In genomic region chr1:128649490-128650178, GRCm38 (mm10) we compare ENCODE assay signal across 12 mouse cellular contexts. TPM values are rescaled to one million over a fixed set of nuclear protein-coding genes. Genes with fewer than 3 reads are reported as not detected.
A peak's percentile ranks its signal among the peaks of the same experiment; 100 is the strongest.
DNase-seq lines count a peak whose midpoint lies in the region; ATAC-seq and TF ChIP-seq lines count a peak whose summit lies in the region.
"Had no signal": no experiment of that assay in that cellular context is flagged by ENCODE, and none has a peak within 500 bp of the region (broad histone marks: within the 10 kb centered on the region; RNA-seq: fewer than 3 reads in every experiment).

No protein-coding gene starts in this region.

- no peaks in the 10 kb centered on the region for H3K27me3 ChIP-seq in lung, embryonic 14.5 days (ENCODE audit: insufficient read depth, low read length)
- H3K27me3 ChIP-seq in hindbrain, embryonic 11.5 days (ENCODE audit: control insufficient read depth, insufficient read depth, low read length), result no peaks in the 10 kb centered on the region
- no peaks in the 10 kb centered on the region for H3K27me3 ChIP-seq in neural tube, embryonic 13.5 days
- no peaks in the 10 kb centered on the region for H3K27me3 ChIP-seq in thymus, adult 2 months (ENCODE audit: control insufficient read depth, insufficient read depth, low read length)
- H3K27me3 ChIP-seq: CH12.LX; limb, embryonic 15.5 days had no signal

- no peak overlapping the region for H3K9ac ChIP-seq in lung, embryonic 14.5 days
- no peak overlapping the region for H3K9ac ChIP-seq in hindbrain, embryonic 11.5 days (ENCODE audit: low read depth, low read length)
- no peak overlapping the region for H3K9ac ChIP-seq in neural tube, embryonic 13.5 days
- H3K9ac ChIP-seq: limb, embryonic 15.5 days had no signal

- H3K4me1 ChIP-seq in lung, embryonic 14.5 days (ENCODE audit: insufficient read depth), result peaks cover 9% of the 10 kb centered on the region; the same call in 1 of the 2 replicates
- H3K4me1 ChIP-seq in hindbrain, embryonic 11.5 days (replicated peaks; ENCODE audit: control insufficient read depth, insufficient read depth, low read length), result no peaks in the 10 kb centered on the region
- peaks cover 11% of the 10 kb centered on the region; the same call in 1 of the 2 replicates for H3K4me1 ChIP-seq in neural tube, embryonic 13.5 days (replicated peaks)
- H3K4me1 ChIP-seq in thymus, adult 2 months (replicated peaks; ENCODE audit: control insufficient read depth, insufficient read depth, low read length), result 0 out of 2 replicates have a peak, but pooled peaks cover 3% of the 10 kb centered on the region
- H3K4me1 ChIP-seq: limb, embryonic 15.5 days had no signal

- no peak for TF ChIP-seq CTCF in lung, embryonic 14.5 days (IDR thresholded peaks at IDR 0.05; ENCODE audit: low read depth)
- TF ChIP-seq CTCF in thymus, adult 2 months (IDR thresholded peaks at IDR 0.05; ENCODE audit: borderline replicate concordance, control insufficient read depth, extremely low read depth, insufficient read depth, low read length, poor library complexity), result no peak

- H3K4me3 ChIP-seq in lung, embryonic 14.5 days (ENCODE audit: low read depth, low read length), result no peak overlapping the region
- H3K4me3 ChIP-seq in hindbrain, embryonic 11.5 days (ENCODE audit: low read depth, low read length), result no peak overlapping the region
- no peak overlapping the region for H3K4me3 ChIP-seq in neural tube, embryonic 13.5 days
- H3K4me3 ChIP-seq in thymus, adult 2 months (ENCODE audit: control insufficient read depth, insufficient read depth, low read length), result no peak overlapping the region
- H3K4me3 ChIP-seq: limb, embryonic 15.5 days had no signal

- peak overlapping the region; percentile 76 for H3K27ac ChIP-seq in lung, embryonic 14.5 days (ENCODE audit: low read depth)
- no peak overlapping the region for H3K27ac ChIP-seq in hindbrain, embryonic 11.5 days (ENCODE audit: low read depth, low read length)
- no peak overlapping the region for H3K27ac ChIP-seq in neural tube, embryonic 13.5 days (replicated peaks)
- no peak overlapping the region for H3K27ac ChIP-seq in thymus, adult 2 months (ENCODE audit: control insufficient read depth, insufficient read depth, low read length)
- H3K27ac ChIP-seq: limb, embryonic 15.5 days had no signal

- H3K36me3 ChIP-seq in lung, embryonic 14.5 days (ENCODE audit: insufficient read depth), result no peaks in the 10 kb centered on the region
- H3K36me3 ChIP-seq in hindbrain, embryonic 11.5 days (ENCODE audit: control insufficient read depth, insufficient read depth, low read length), result no peaks in the 10 kb centered on the region
- no peaks in the 10 kb centered on the region for H3K36me3 ChIP-seq in neural tube, embryonic 13.5 days
- H3K36me3 ChIP-seq in thymus, adult 2 months (ENCODE audit: control insufficient read depth, insufficient read depth, low read length), result no peaks in the 10 kb centered on the region
- H3K36me3 ChIP-seq: limb, embryonic 15.5 days had no signal

- ATAC-seq in lung, embryonic 14.5 days (ENCODE audit: insufficient read depth), result peak; percentile 42
- ATAC-seq in hindbrain, embryonic 11.5 days (ENCODE audit: low FRiP score), result peak; percentile 60; the same call in 1 of the 2 replicates
- ATAC-seq in neural tube, embryonic 13.5 days (ENCODE audit: low read depth), result peak; percentile 66

- WGBS in lung, embryonic 14.5 days, result 54% methylated on average over 13 of the region's 13 CpGs
- WGBS in hindbrain, embryonic 11.5 days, result 28% methylated on average over 13 of the region's 13 CpGs
- 30% methylated on average over 13 of the region's 13 CpGs for WGBS in neural tube, embryonic 13.5 days
- 98% methylated on average over 13 of the region's 13 CpGs for WGBS in thymus, adult 2 months

- peak; percentile 70 for DNase-seq in lung, embryonic 14.5 days
- no peak for DNase-seq in lung, postnatal 4 days
- peak; percentile 80 for DNase-seq in fat pad, adult 2 months (ENCODE audit: extremely low read depth, low read depth, low spot score)
- DNase-seq in hindbrain, embryonic 11.5 days (ENCODE audit: low spot score), result peak; percentile 51
- DNase-seq in thymus, postnatal 10 days (ENCODE audit: low spot score in 2 of 2), result no peak
- no peak for DNase-seq in layer of hippocampus, postnatal 25 days (ENCODE audit: extremely low spot score in 1 of 2, low spot score in 1 of 2)
- DNase-seq in thymus, adult 2 months, result no peak
- DNase-seq: cerebellum, adult 9-11 months; layer of hippocampus, adult 9-11 months had no signal

- no peak overlapping the region for H3K4me2 ChIP-seq in lung, embryonic 14.5 days
- H3K4me2 ChIP-seq in hindbrain, embryonic 11.5 days (replicated peaks; ENCODE audit: low read depth, low read length), result no peak overlapping the region
- H3K4me2 ChIP-seq in neural tube, embryonic 13.5 days, result no peak overlapping the region
- H3K4me2 ChIP-seq: limb, embryonic 15.5 days had no signal

- TF ChIP-seq POLR2A in thymus, adult 2 months (IDR thresholded peaks at IDR 0.05; ENCODE audit: control insufficient read depth, extremely low read depth, insufficient read depth, low read length, poor library complexity), result no peak

- no peaks in the 10 kb centered on the region for H3K9me3 ChIP-seq in lung, embryonic 14.5 days (ENCODE audit: low read depth, low read length)
- H3K9me3 ChIP-seq in hindbrain, embryonic 11.5 days (ENCODE audit: control insufficient read depth, low read length), result no peaks in the 10 kb centered on the region
- no peaks in the 10 kb centered on the region for H3K9me3 ChIP-seq in neural tube, embryonic 13.5 days
- H3K9me3 ChIP-seq: limb, embryonic 15.5 days had no signal

RNA-seq across cellular contexts. Expression of gene Cxcr4, which starts 57.5 kb away (rescaled TPM):
- 10.3 and 10.9 TPM in 2 replicates for polyA plus RNA-seq in lung, embryonic 14.5 days (2014; fragmentation: Nextera tagmentation; extraction: Ambion mirVana)
- 23.3 and 26.4 TPM in 2 replicates for polyA plus RNA-seq in hindbrain, embryonic 11.5 days (2014; fragmentation: Nextera tagmentation; extraction: Ambion mirVana)
- polyA plus RNA-seq in neural tube, embryonic 13.5 days (2015; fragmentation: Nextera tagmentation; extraction: Ambion mirVana), result 8.5 and 8.7 TPM in 2 replicates
- total RNA-seq in layer of hippocampus, postnatal 25 days (2021), result 1 to 10 TPM; 7.7 to 8.9 TPM
- polyA plus RNA-seq in thymus, adult 2 months (2012; rRNA removed), result 1,143 and 1,279 TPM in 2 replicates

Comparison
In these comparisons a context has a peak if more than half of its experiments do, and no peak if none do; other contexts are left out.
1. DNase-seq: peak in lung, embryonic 14.5 days (single experiment), fat pad, adult 2 months (single experiment) and hindbrain, embryonic 11.5 days (single experiment); none in lung, postnatal 4 days (0 of 2), thymus, postnatal 10 days (0 of 2), layer of hippocampus, postnatal 25 days (0 of 2) and thymus, adult 2 months (single experiment).
2. RNA of gene Cxcr4, which starts 57.5 kb away (polyA plus RNA-seq): 1,143 to 1,279 TPM in thymus, adult 2 months; 23.3 to 26.4 TPM in hindbrain, embryonic 11.5 days, 10.3 to 10.9 TPM in lung, embryonic 14.5 days and 8.5 to 8.7 TPM in neural tube, embryonic 13.5 days; every median in the first group is over 10 times any median in the second.
3. Peak in every context shown above with its lines, with median percentiles within 50 percentile points of each other: ATAC-seq.